12 mouse cellular contexts compared by ENCODE assay signal in the genomic region with DNA sequence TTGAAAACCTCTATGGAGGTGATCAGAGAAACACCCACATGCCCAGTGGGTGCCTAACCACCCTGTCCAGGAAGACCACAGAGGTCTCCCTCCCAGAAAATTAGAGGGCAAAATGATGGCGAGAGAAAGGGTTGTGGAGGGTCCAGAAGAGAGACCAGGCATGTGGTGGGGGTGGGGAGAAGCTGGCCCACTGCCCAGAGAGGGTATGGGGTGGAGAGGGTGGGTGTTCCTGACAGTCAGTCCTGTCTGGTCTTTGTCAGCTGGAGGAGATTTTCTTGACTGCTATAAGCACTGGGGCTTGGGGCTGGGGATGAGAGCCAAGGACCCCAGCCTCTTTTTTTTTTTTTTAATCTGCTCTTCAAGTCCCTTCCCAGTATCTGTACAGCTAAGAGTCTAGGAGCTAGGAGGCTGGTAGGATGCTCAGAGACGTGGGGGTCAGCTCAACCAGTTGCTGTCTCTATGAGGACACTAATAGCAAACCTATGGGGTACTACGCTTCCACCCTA. TPM values are rescaled to one million over a fixed set of nuclear protein-coding genes. Genes with fewer than 3 reads are reported as not detected.
DNase-seq lines count a peak whose midpoint lies in the region; ATAC-seq and TF ChIP-seq lines count a peak whose summit lies in the region.
"Had no signal": no experiment of that assay in that cellular context is flagged by ENCODE, and none has a peak within 500 bp of the region (broad histone marks: within the 10 kb centered on the region; RNA-seq: fewer than 3 reads in every experiment).

No protein-coding gene starts in this region.

- no peak for TF ChIP-seq EP300 in stomach, postnatal 0 days (optimal IDR thresholded peaks at IDR 0.05)

- peaks cover 24% of the 10 kb centered on the region for H3K27me3 ChIP-seq in hindbrain, embryonic 10.5 days (ENCODE audit: insufficient read depth, poor library complexity, severe bottlenecking)
- H3K27me3 ChIP-seq in hindbrain, embryonic 11.5 days (ENCODE audit: control insufficient read depth, insufficient read depth, low read length), result peaks cover 6% of the 10 kb centered on the region; the same call in 1 of the 2 replicates
- H3K27me3 ChIP-seq in neural tube, embryonic 12.5 days (replicated peaks), result no peaks in the 10 kb centered on the region
- no peaks in the 10 kb centered on the region for H3K27me3 ChIP-seq in limb, embryonic 12.5 days
- no peaks in the 10 kb centered on the region for H3K27me3 ChIP-seq in stomach, postnatal 0 days (ENCODE audit: control insufficient read depth, insufficient read depth, low read length)

- peak overlapping the region; percentile 82; the same call in 1 of the 2 replicates for H3K27ac ChIP-seq in hindbrain, embryonic 10.5 days
- H3K27ac ChIP-seq in hindbrain, embryonic 11.5 days (ENCODE audit: low read depth, low read length), result no peak overlapping the region
- H3K27ac ChIP-seq in neural tube, embryonic 12.5 days, result no peak overlapping the region
- H3K27ac ChIP-seq in limb, embryonic 12.5 days, result peak overlapping the region; percentile 96
- peak overlapping the region; percentile 87; the same call in 1 of the 2 replicates for H3K27ac ChIP-seq in stomach, postnatal 0 days (replicated peaks)
- H3K27ac ChIP-seq: macrophage had no signal

- no peak overlapping the region for H3K4me2 ChIP-seq in hindbrain, embryonic 11.5 days (replicated peaks; ENCODE audit: low read depth, low read length)
- no peak overlapping the region for H3K4me2 ChIP-seq in neural tube, embryonic 12.5 days (replicated peaks)
- H3K4me2 ChIP-seq in limb, embryonic 12.5 days, result peak overlapping the region; percentile 62; the same call in 1 of the 2 replicates
- no peak overlapping the region for H3K4me2 ChIP-seq in stomach, postnatal 0 days (replicated peaks; ENCODE audit: low read depth)

- TF ChIP-seq CTCF in stomach, postnatal 0 days (IDR thresholded peaks at IDR 0.05; ENCODE audit: low read depth), result no peak

- no peak overlapping the region for H3K9ac ChIP-seq in hindbrain, embryonic 11.5 days (ENCODE audit: low read depth, low read length)
- 0 out of 2 replicates have a peak overlapping the region, but pooled peaks have one; percentile 8 for H3K9ac ChIP-seq in neural tube, embryonic 12.5 days
- H3K9ac ChIP-seq in limb, embryonic 12.5 days (replicated peaks), result peak overlapping the region; percentile 89
- no peak overlapping the region for H3K9ac ChIP-seq in stomach, postnatal 0 days (ENCODE audit: low read length)

- peaks cover 84% of the 10 kb centered on the region for H3K4me1 ChIP-seq in hindbrain, embryonic 10.5 days (replicated peaks)
- H3K4me1 ChIP-seq in hindbrain, embryonic 11.5 days (replicated peaks; ENCODE audit: control insufficient read depth, insufficient read depth, low read length), result peaks cover 2% of the 10 kb centered on the region; the same call in 1 of the 2 replicates
- peaks cover 46% of the 10 kb centered on the region for H3K4me1 ChIP-seq in neural tube, embryonic 12.5 days
- H3K4me1 ChIP-seq in limb, embryonic 12.5 days (replicated peaks), result peaks cover 70% of the 10 kb centered on the region
- H3K4me1 ChIP-seq in stomach, postnatal 0 days (replicated peaks; ENCODE audit: control insufficient read depth, insufficient read depth), result peaks cover 15% of the 10 kb centered on the region

- no peak for ATAC-seq in hindbrain, embryonic 11.5 days (ENCODE audit: low FRiP score)
- ATAC-seq in neural tube, embryonic 12.5 days (ENCODE audit: low FRiP score, low read depth), result no peak
- no peak for ATAC-seq in limb, embryonic 12.5 days (ENCODE audit: insufficient number of reproducible peaks, insufficient read depth, low FRiP score, low TSS enrichment, low read depth)
- no peak for ATAC-seq in stomach, postnatal 0 days (ENCODE audit: low FRiP score, low TSS enrichment)
- ATAC-seq in granulocyte monocyte progenitor cell, adult 5-6 weeks (replicated peaks; ENCODE audit: poor library complexity, severe bottlenecking), result no peak
- ATAC-seq: forebrain, embryonic 14.5 days had no signal

- H3K4me3 ChIP-seq in hindbrain, embryonic 10.5 days, result no peak overlapping the region
- no peak overlapping the region for H3K4me3 ChIP-seq in hindbrain, embryonic 11.5 days (ENCODE audit: low read depth, low read length)
- H3K4me3 ChIP-seq in neural tube, embryonic 12.5 days, result no peak overlapping the region
- H3K4me3 ChIP-seq in limb, embryonic 12.5 days (replicated peaks), result no peak overlapping the region
- no peak overlapping the region for H3K4me3 ChIP-seq in stomach, postnatal 0 days (ENCODE audit: low read depth, low read length)

- DNase-seq in hindbrain, embryonic 10.5 days (ENCODE audit: low spot score), result no peak
- no peak for DNase-seq in hindbrain, embryonic 11.5 days (ENCODE audit: low spot score)
- DNase-seq in neural tube, embryonic 10.5 days (ENCODE audit: extremely low spot score, low spot score), result no peak
- no peak for DNase-seq in stomach, postnatal 0 days (ENCODE audit: low spot score)
- no peak for DNase-seq in right cerebral cortex, postnatal 25 days
- DNase-seq: adrenal gland, postnatal 25 days; thymus, adult 2 months had no signal

- H3K36me3 ChIP-seq in hindbrain, embryonic 10.5 days, result no peaks in the 10 kb centered on the region
- no peaks in the 10 kb centered on the region for H3K36me3 ChIP-seq in hindbrain, embryonic 11.5 days (ENCODE audit: control insufficient read depth, insufficient read depth, low read length)
- no peaks in the 10 kb centered on the region for H3K36me3 ChIP-seq in neural tube, embryonic 12.5 days
- H3K36me3 ChIP-seq in limb, embryonic 12.5 days, result peaks cover 7% of the 10 kb centered on the region; the same call in 1 of the 2 replicates
- no peaks in the 10 kb centered on the region for H3K36me3 ChIP-seq in stomach, postnatal 0 days (ENCODE audit: control insufficient read depth, insufficient read depth, low read length)

- WGBS in hindbrain, embryonic 10.5 days, result 71% methylated on average over 3 of the region's 3 CpGs
- 79% methylated on average over 3 of the region's 3 CpGs for WGBS in hindbrain, embryonic 11.5 days
- WGBS in neural tube, embryonic 12.5 days, result 68% methylated on average over 3 of the region's 3 CpGs
- 52% methylated on average over 3 of the region's 3 CpGs for WGBS in limb, embryonic 12.5 days
- 57% methylated on average over 3 of the region's 3 CpGs for WGBS in stomach, postnatal 0 days

- H3K9me3 ChIP-seq in hindbrain, embryonic 10.5 days, result no peaks in the 10 kb centered on the region
- no peaks in the 10 kb centered on the region for H3K9me3 ChIP-seq in hindbrain, embryonic 11.5 days (ENCODE audit: control insufficient read depth, low read length)
- H3K9me3 ChIP-seq in neural tube, embryonic 12.5 days, result no peaks in the 10 kb centered on the region
- H3K9me3 ChIP-seq in limb, embryonic 12.5 days, result 0 out of 2 replicates have a peak, but pooled peaks cover 5% of the 10 kb centered on the region
- no peaks in the 10 kb centered on the region for H3K9me3 ChIP-seq in stomach, postnatal 0 days (ENCODE audit: control insufficient read depth, low read length)

RNA-seq across cellular contexts. Expression of gene Mrpl23, which starts 41.7 kb away (rescaled TPM):
- polyA plus RNA-seq in hindbrain, embryonic 10.5 days (2016; fragmentation: Nextera tagmentation; extraction: Ambion mirVana), result 17.7 and 19.7 TPM in 2 replicates
- polyA plus RNA-seq in hindbrain, embryonic 11.5 days (2014; fragmentation: Nextera tagmentation; extraction: Ambion mirVana), result 13.5 and 13.9 TPM in 2 replicates
- polyA plus RNA-seq in neural tube, embryonic 12.5 days (2016; fragmentation: Nextera tagmentation; extraction: Ambion mirVana), result 13.5 and 14.7 TPM in 2 replicates
- 29.4 and 33.3 TPM in 2 replicates for polyA plus RNA-seq in limb, embryonic 12.5 days (2016; fragmentation: Nextera tagmentation; extraction: Ambion mirVana)
- 17.7 and 19.4 TPM in 2 replicates for polyA plus RNA-seq in stomach, postnatal 0 days (2015; fragmentation: Nextera tagmentation; extraction: Ambion mirVana)
- total RNA-seq in granulocyte monocyte progenitor cell, adult 5-6 weeks (2014; fragmentation: Nextera tagmentation), result 20.4 and 53.9 TPM in 2 replicates
- 0.31 and 39.0 TPM in 2 replicates for total RNA-seq in granulocyte monocyte progenitor cell, adult 5-6 weeks (2017)

Comparison
In these comparisons a context has a peak if more than half of its experiments do, and no peak if none do; other contexts are left out.
1. H3K27ac ChIP-seq: peak in hindbrain, embryonic 10.5 days (single experiment), limb, embryonic 12.5 days (single experiment) and stomach, postnatal 0 days (single experiment); none in hindbrain, embryonic 11.5 days (single experiment) and neural tube, embryonic 12.5 days (single experiment).
2. H3K9ac ChIP-seq: peak in neural tube, embryonic 12.5 days (single experiment) and limb, embryonic 12.5 days (single experiment); none in hindbrain, embryonic 11.5 days (single experiment) and stomach, postnatal 0 days (single experiment).